Mouse (Mus musculus): ENCODE measurements around the gene Eif1b. TPM values are rescaled to one million over a fixed set of nuclear protein-coding genes. Genes with fewer than 3 reads are reported as not detected.
A peak's percentile ranks its signal among the peaks of the same experiment; 100 is the strongest.
"Not testable (repeated sequence)": the region's sequence is repeated elsewhere in the genome, so short reads cannot be mapped to it uniquely, and the experiment has no call there.

Gene Eif1b
- polyA plus RNA-seq, 1 experiment from 2014 or later, result 112 TPM

DNA sequence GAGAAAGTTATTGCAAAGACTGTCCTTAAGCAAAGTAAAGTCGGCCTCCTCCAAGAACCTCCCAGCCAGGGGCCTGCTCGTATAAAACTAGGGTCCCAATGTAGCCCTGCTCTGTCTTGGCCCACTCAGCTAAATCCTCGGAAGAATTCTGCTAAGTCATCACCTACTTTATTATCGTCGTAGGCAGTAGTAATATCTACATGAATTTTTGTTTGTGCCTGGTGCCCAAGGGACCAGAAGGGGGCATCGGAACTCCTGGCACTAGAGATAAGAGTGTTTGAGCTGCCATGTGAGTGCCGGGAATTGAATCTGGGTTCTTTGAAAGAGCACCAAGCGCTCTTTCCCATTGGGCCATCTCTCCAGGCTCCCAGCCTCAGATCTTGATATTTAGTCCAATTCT lies 35.9 kb downstream of the Eif1b start:
- Histone ChIP-seq H3K27me3 (ENCODE audit: control insufficient read depth, insufficient read depth, low read length) (no peaks in the 10 kb centered on the region), H3K9ac (ENCODE audit: low read length) (no peak overlapping the region), H3K4me2 (replicated peaks; ENCODE audit: low read depth) (no peak overlapping the region), H3K9me3 (ENCODE audit: control insufficient read depth, low read length) (no peaks in the 10 kb centered on the region), H3K4me3 (ENCODE audit: low read depth, low read length) (no peak overlapping the region), H3K36me3 (ENCODE audit: control insufficient read depth, insufficient read depth, low read length) (no peaks in the 10 kb centered on the region), H3K27ac (replicated peaks) (no peak overlapping the region), H3K4me1 (replicated peaks; ENCODE audit: control insufficient read depth, insufficient read depth) (no peaks in the 10 kb centered on the region)
- no peak for DNase-seq (ENCODE audit: low spot score)
- no peak for ATAC-seq (ENCODE audit: low FRiP score, low TSS enrichment)
- WGBS, result 93% methylated on average over 8 of the region's 8 CpGs
- TF ChIP-seq EP300 (optimal IDR thresholded peaks at IDR 0.05) (no peak), CTCF (IDR thresholded peaks at IDR 0.05; ENCODE audit: low read depth) (no peak)

DNA sequence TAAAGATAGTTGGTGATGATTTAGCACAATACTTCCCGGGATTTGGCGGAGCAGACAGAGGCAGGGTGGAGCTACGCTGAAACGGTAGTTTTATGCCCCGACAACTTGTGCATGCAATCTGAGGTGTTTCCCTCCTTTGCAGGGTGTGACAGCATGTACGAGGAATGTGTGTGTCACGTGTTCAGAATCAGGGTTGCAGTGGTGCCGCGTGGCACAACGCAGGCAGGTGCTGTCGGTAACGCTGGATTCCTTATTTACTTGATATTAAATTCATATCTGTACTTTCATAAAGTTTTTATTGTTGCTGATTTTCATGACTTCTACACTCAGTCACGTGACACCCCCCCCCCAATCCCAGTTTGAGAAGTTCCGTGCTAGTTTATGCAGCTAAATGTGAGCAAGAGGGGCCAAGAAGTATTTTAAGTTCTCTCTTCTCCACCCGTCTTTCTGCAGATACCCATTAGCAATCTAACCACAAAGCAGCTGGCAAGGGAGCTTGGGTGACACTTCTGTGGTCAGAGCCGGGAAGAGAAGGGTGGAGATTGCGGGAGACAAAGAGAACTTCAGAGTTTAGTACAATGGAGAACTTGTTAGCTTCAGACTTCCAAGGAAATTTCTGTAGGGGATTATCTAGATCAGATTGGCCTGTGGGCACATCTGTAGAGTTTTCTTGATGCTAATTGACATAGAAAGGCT lies 36.9 kb downstream of the Eif1b start:
- Histone ChIP-seq H3K36me3 (ENCODE audit: control insufficient read depth, insufficient read depth, low read length) (no peaks in the 10 kb centered on the region), H3K9ac (ENCODE audit: low read length) (no peak overlapping the region), H3K4me2 (replicated peaks; ENCODE audit: low read depth) (no peak overlapping the region), H3K4me3 (ENCODE audit: low read depth, low read length) (no peak overlapping the region), H3K9me3 (ENCODE audit: control insufficient read depth, low read length) (no peaks in the 10 kb centered on the region), H3K27me3 (ENCODE audit: control insufficient read depth, insufficient read depth, low read length) (no peaks in the 10 kb centered on the region), H3K27ac (replicated peaks) (no peak overlapping the region), H3K4me1 (replicated peaks; ENCODE audit: control insufficient read depth, insufficient read depth) (no peaks in the 10 kb centered on the region)
- ATAC-seq (ENCODE audit: low FRiP score, low TSS enrichment) (no peak), DNase-seq (ENCODE audit: low spot score) (no peak)
- TF ChIP-seq CTCF (IDR thresholded peaks at IDR 0.05; ENCODE audit: low read depth) (no peak), EP300 (optimal IDR thresholded peaks at IDR 0.05) (no peak)
- 76% methylated on average over 17 of the region's 17 CpGs for WGBS

DNA sequence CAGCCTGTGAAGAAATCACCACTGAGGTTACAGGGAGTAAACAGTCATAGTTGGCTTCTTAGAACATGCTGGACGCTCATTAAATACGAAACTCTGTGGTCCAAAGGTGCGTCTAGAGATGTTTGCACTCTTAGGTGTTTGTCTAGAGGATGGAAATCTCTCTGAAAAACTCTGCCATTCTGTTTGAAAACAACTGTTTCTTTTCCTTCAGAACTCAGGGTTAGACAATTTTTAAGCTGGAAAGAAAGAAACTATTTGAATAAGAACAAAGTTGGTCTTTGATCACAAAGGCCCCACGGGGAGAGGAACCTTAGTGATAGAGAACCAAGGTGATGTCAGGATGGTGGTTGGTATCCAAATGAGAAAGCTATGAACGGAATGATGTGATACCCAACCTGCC lies 38.4 kb downstream of the Eif1b start:
- WGBS, result 66% methylated on average over 5 of the region's 5 CpGs

DNA sequence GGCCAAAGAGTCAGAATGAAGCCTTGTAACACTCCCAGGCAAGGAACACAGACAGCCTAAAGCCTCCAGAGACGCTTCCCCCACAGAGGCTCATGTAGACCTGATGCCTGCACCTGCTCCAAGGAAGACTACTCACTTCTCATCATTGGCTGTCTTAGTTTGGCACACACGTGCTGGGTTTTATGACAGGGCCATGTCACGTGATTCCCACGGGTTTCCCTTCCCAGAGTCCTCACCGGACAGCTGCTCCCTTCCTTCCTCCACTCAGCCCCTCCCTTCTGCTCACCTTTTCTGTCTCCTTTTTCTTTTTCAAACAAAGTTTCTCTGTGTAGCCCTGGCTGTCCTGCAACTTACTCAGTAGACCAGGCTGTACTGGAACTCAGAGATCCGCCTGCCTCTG lies 40.0 kb downstream of the Eif1b start:
- Histone ChIP-seq H3K36me3 (ENCODE audit: control insufficient read depth, insufficient read depth, low read length) (no peaks in the 10 kb centered on the region), H3K9ac (ENCODE audit: low read length) (no peak overlapping the region), H3K4me1 (replicated peaks; ENCODE audit: control insufficient read depth, insufficient read depth) (no peaks in the 10 kb centered on the region), H3K27ac (replicated peaks) (no peak overlapping the region), H3K9me3 (ENCODE audit: control insufficient read depth, low read length) (no peaks in the 10 kb centered on the region), H3K27me3 (ENCODE audit: control insufficient read depth, insufficient read depth, low read length) (no peaks in the 10 kb centered on the region), H3K4me3 (ENCODE audit: low read depth, low read length) (no peak overlapping the region), H3K4me2 (replicated peaks; ENCODE audit: low read depth) (no peak overlapping the region)
- DNase-seq (ENCODE audit: low spot score) (no peak), ATAC-seq (ENCODE audit: low FRiP score, low TSS enrichment) (no peak)
- WGBS, result 83% methylated on average over 6 of the region's 6 CpGs
- no peak for TF ChIP-seq CTCF (IDR thresholded peaks at IDR 0.05; ENCODE audit: low read depth)
- TF ChIP-seq EP300 (optimal IDR thresholded peaks at IDR 0.05), result no peak

More for the DNA sequence above, 38.4 kb downstream of the Eif1b start:
- Histone ChIP-seq H3K4me1 (replicated peaks; ENCODE audit: control insufficient read depth, insufficient read depth) (no peaks in the 10 kb centered on the region), H3K4me3 (ENCODE audit: low read depth, low read length) (no peak overlapping the region), H3K9me3 (ENCODE audit: control insufficient read depth, low read length) (no peaks in the 10 kb centered on the region), H3K27me3 (ENCODE audit: control insufficient read depth, insufficient read depth, low read length) (no peaks in the 10 kb centered on the region), H3K9ac (ENCODE audit: low read length) (no peak overlapping the region), H3K4me2 (replicated peaks; ENCODE audit: low read depth) (no peak overlapping the region), H3K36me3 (ENCODE audit: control insufficient read depth, insufficient read depth, low read length) (no peaks in the 10 kb centered on the region), H3K27ac (replicated peaks) (no peak overlapping the region)
- DNase-seq (ENCODE audit: low spot score) (no peak), ATAC-seq (ENCODE audit: low FRiP score, low TSS enrichment) (peak; percentile 78; the same call in 1 of the 2 replicates)
- TF ChIP-seq CTCF (IDR thresholded peaks at IDR 0.05; ENCODE audit: low read depth) (no peak), EP300 (optimal IDR thresholded peaks at IDR 0.05) (no peak)

DNA sequence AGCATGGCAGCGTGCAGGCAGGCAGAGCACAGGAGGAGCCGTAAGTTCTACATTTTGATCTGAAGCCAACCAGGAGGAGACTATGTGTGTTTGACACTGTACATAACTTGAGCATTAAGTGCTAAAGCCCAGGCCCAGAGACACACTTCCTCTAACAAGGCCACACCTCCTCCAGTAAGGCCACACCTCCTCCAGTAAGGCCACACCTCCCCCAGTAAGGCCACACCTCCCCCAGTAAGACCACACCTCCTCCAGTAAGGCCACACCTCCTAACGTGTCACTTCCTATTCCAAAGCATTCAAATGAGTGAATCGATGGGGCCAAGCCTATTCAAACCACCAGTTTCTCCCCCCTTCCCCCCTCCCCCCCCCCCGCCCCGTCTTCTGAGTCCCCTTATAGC lies 40.7 kb downstream of the Eif1b start:
- no peak overlapping the region for H3K9ac ChIP-seq (ENCODE audit: low read length)
- H3K36me3 ChIP-seq (ENCODE audit: control insufficient read depth, insufficient read depth, low read length), result no peaks in the 10 kb centered on the region
- H3K27ac ChIP-seq (replicated peaks), result no peak overlapping the region
- DNase-seq (ENCODE audit: low spot score), result no peak
- H3K9me3 ChIP-seq (ENCODE audit: control insufficient read depth, low read length), result no peaks in the 10 kb centered on the region
- 80% methylated on average over 6 of the region's 6 CpGs for WGBS
- H3K27me3 ChIP-seq (ENCODE audit: control insufficient read depth, insufficient read depth, low read length), result no peaks in the 10 kb centered on the region
- no peaks in the 10 kb centered on the region for H3K4me1 ChIP-seq (replicated peaks; ENCODE audit: control insufficient read depth, insufficient read depth)
- no peak overlapping the region for H3K4me2 ChIP-seq (replicated peaks; ENCODE audit: low read depth)
- peak; percentile 23; the same call in 1 of the 2 replicates for ATAC-seq (ENCODE audit: low FRiP score, low TSS enrichment)
- TF ChIP-seq CTCF (IDR thresholded peaks at IDR 0.05; ENCODE audit: low read depth), result no peak
- TF ChIP-seq EP300 (optimal IDR thresholded peaks at IDR 0.05), result no peak
- no peak overlapping the region for H3K4me3 ChIP-seq (ENCODE audit: low read depth, low read length)

DNA sequence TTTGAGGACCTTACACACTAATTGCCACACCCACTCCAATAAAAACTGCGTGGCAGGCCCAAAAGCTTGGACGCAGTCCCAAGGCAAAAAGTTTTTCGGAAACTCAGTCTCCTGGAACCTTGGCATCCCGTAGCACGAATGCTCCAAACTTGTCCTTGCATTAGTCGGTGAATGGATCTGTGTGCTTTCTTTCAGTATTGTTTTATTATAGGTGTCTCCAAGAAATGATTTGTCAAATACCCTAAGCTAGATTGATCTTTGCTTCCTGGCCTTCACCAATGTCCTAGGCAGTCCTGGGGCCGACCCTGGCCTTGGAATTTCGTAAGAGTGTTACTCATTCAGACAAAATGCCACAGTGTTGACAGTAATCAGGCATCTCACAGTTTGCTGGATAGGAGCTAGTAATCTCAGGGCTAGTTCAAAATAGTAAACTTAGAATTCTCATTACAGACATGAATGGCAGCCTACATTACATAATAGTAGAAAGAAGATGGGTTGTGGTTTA lies 41.5 kb downstream of the Eif1b start:
- H3K36me3 ChIP-seq (ENCODE audit: control insufficient read depth, insufficient read depth, low read length); H3K4me2 ChIP-seq (replicated peaks; ENCODE audit: low read depth); ATAC-seq (ENCODE audit: low FRiP score, low TSS enrichment); H3K4me1 ChIP-seq (replicated peaks; ENCODE audit: control insufficient read depth, insufficient read depth); H3K9ac ChIP-seq (ENCODE audit: low read length); H3K4me3 ChIP-seq (ENCODE audit: low read depth, low read length); H3K9me3 ChIP-seq (ENCODE audit: control insufficient read depth, low read length); H3K27me3 ChIP-seq (ENCODE audit: control insufficient read depth, insufficient read depth, low read length); H3K27ac ChIP-seq (replicated peaks); DNase-seq (ENCODE audit: low spot score): not testable (repeated sequence)
- WGBS, result 88% methylated on average over 8 of the region's 8 CpGs

All from stomach, postnatal 0 days (tissue).